Mouse (Mus musculus): ENCODE measurements around the gene Rab23. TPM values are rescaled to one million over a fixed set of nuclear protein-coding genes. Genes with fewer than 3 reads are reported as not detected.

The Rab23 gene
- polyA plus RNA-seq, 1 experiment from 2014 or later = 30.7 TPM

GRCm38 (mm10) chr1:33768091-33768787, 48.6 kb downstream of the Rab23 start:
- Histone ChIP-seq H3K4me2 (replicated peaks; ENCODE audit: low read depth, low read length) (no peak overlapping the region), H3K4me1 (ENCODE audit: control insufficient read depth, insufficient read depth, low read length) (no peaks in the 10 kb centered on the region), H3K27ac (ENCODE audit: low read depth, low read length) (no peak overlapping the region), H3K36me3 (ENCODE audit: control insufficient read depth, insufficient read depth, low read length) (peaks cover 44% of the 10 kb centered on the region), H3K9ac (ENCODE audit: low read depth, low read length) (no peak overlapping the region), H3K9me3 (ENCODE audit: control insufficient read depth, low read length) (no peaks in the 10 kb centered on the region), H3K27me3 (ENCODE audit: control insufficient read depth, insufficient read depth, low read length) (no peaks in the 10 kb centered on the region), H3K4me3 (ENCODE audit: low read length) (no peak overlapping the region)
- ATAC-seq (ENCODE audit: low FRiP score, low TSS enrichment) = no peak
- 91% methylated on average over 1 of the region's 1 CpGs for WGBS

GRCm38 (mm10) chr1:33768827-33769226, 49.1 kb downstream of the Rab23 start:
- Histone ChIP-seq H3K36me3 (ENCODE audit: control insufficient read depth, insufficient read depth, low read length) (peaks cover 44% of the 10 kb centered on the region), H3K9me3 (ENCODE audit: control insufficient read depth, low read length) (no peaks in the 10 kb centered on the region), H3K27me3 (ENCODE audit: control insufficient read depth, insufficient read depth, low read length) (no peaks in the 10 kb centered on the region), H3K4me3 (ENCODE audit: low read length) (no peak overlapping the region), H3K4me1 (ENCODE audit: control insufficient read depth, insufficient read depth, low read length) (no peaks in the 10 kb centered on the region), H3K9ac (ENCODE audit: low read depth, low read length) (no peak overlapping the region), H3K27ac (ENCODE audit: low read depth, low read length) (no peak overlapping the region), H3K4me2 (replicated peaks; ENCODE audit: low read depth, low read length) (no peak overlapping the region)
- 0 out of 2 replicates have a peak, but pooled peaks have one; percentile 35 for ATAC-seq (ENCODE audit: low FRiP score, low TSS enrichment)

GRCm38 (mm10) chr1:33771621-33772020, 51.9 kb downstream of the Rab23 start:
- 96% methylated on average over 10 of the region's 10 CpGs for WGBS

GRCm38 (mm10) chr1:33772106-33772505, 52.4 kb downstream of the Rab23 start:
- Histone ChIP-seq H3K9me3 (ENCODE audit: control insufficient read depth, low read length) (no peaks in the 10 kb centered on the region), H3K36me3 (ENCODE audit: control insufficient read depth, insufficient read depth, low read length) (peaks cover 52% of the 10 kb centered on the region)
- ATAC-seq (ENCODE audit: low FRiP score, low TSS enrichment) = no peak

More at GRCm38 (mm10) chr1:33771621-33772020, 51.9 kb downstream of the Rab23 start:
- Histone ChIP-seq H3K27me3 (ENCODE audit: control insufficient read depth, insufficient read depth, low read length) (no peaks in the 10 kb centered on the region), H3K4me1 (ENCODE audit: control insufficient read depth, insufficient read depth, low read length) (no peaks in the 10 kb centered on the region), H3K4me3 (ENCODE audit: low read length) (no peak overlapping the region), H3K4me2 (replicated peaks; ENCODE audit: low read depth, low read length) (no peak overlapping the region), H3K36me3 (ENCODE audit: control insufficient read depth, insufficient read depth, low read length) (peaks cover 47% of the 10 kb centered on the region), H3K9me3 (ENCODE audit: control insufficient read depth, low read length) (no peaks in the 10 kb centered on the region), H3K9ac (ENCODE audit: low read depth, low read length) (no peak overlapping the region), H3K27ac (ENCODE audit: low read depth, low read length) (no peak overlapping the region)
- ATAC-seq (ENCODE audit: low FRiP score, low TSS enrichment) = no peak

GRCm38 (mm10) chr1:33776175-33776611, 56.5 kb downstream of the Rab23 start:
- H3K36me3 ChIP-seq (ENCODE audit: control insufficient read depth, insufficient read depth, low read length) = peaks cover 41% of the 10 kb centered on the region
- no peaks in the 10 kb centered on the region for H3K4me1 ChIP-seq (ENCODE audit: control insufficient read depth, insufficient read depth, low read length)
- 91% methylated on average over 14 of the region's 14 CpGs for WGBS
- no peak for ATAC-seq (ENCODE audit: low FRiP score, low TSS enrichment)
- H3K9ac ChIP-seq (ENCODE audit: low read depth, low read length) = no peak overlapping the region
- no peak overlapping the region for H3K4me3 ChIP-seq (ENCODE audit: low read length)
- no peaks in the 10 kb centered on the region for H3K27me3 ChIP-seq (ENCODE audit: control insufficient read depth, insufficient read depth, low read length)
- H3K4me2 ChIP-seq (replicated peaks; ENCODE audit: low read depth, low read length) = no peak overlapping the region
- H3K27ac ChIP-seq (ENCODE audit: low read depth, low read length) = no peak overlapping the region
- no peaks in the 10 kb centered on the region for H3K9me3 ChIP-seq (ENCODE audit: control insufficient read depth, low read length)

More at GRCm38 (mm10) chr1:33772106-33772505, 52.4 kb downstream of the Rab23 start:
- Histone ChIP-seq H3K4me1 (ENCODE audit: control insufficient read depth, insufficient read depth, low read length) (no peaks in the 10 kb centered on the region), H3K4me2 (replicated peaks; ENCODE audit: low read depth, low read length) (no peak overlapping the region), H3K27ac (ENCODE audit: low read depth, low read length) (no peak overlapping the region), H3K27me3 (ENCODE audit: control insufficient read depth, insufficient read depth, low read length) (no peaks in the 10 kb centered on the region), H3K9ac (ENCODE audit: low read depth, low read length) (no peak overlapping the region), H3K4me3 (ENCODE audit: low read length) (no peak overlapping the region)
- 94% methylated on average over 9 of the region's 9 CpGs for WGBS

GRCm38 (mm10) chr1:33784561-33784960, 64.9 kb downstream of the Rab23 start:
- Histone ChIP-seq H3K27ac (ENCODE audit: low read depth, low read length) (no peak overlapping the region), H3K9ac (ENCODE audit: low read depth, low read length) (no peak overlapping the region), H3K4me2 (replicated peaks; ENCODE audit: low read depth, low read length) (no peak overlapping the region), H3K4me3 (ENCODE audit: low read length) (no peak overlapping the region), H3K27me3 (ENCODE audit: control insufficient read depth, insufficient read depth, low read length) (no peaks in the 10 kb centered on the region), H3K36me3 (ENCODE audit: control insufficient read depth, insufficient read depth, low read length) (peaks cover 12% of the 10 kb centered on the region; the same call in 1 of the 2 replicates), H3K9me3 (ENCODE audit: control insufficient read depth, low read length) (no peaks in the 10 kb centered on the region), H3K4me1 (ENCODE audit: control insufficient read depth, insufficient read depth, low read length) (no peaks in the 10 kb centered on the region)
- 98% methylated on average over 5 of the region's 5 CpGs for WGBS
- no peak for ATAC-seq (ENCODE audit: low FRiP score, low TSS enrichment)

GRCm38 (mm10) chr1:33788072-33788471, 68.4 kb downstream of the Rab23 start:
- no peak overlapping the region for H3K4me2 ChIP-seq (replicated peaks; ENCODE audit: low read depth, low read length)
- H3K27me3 ChIP-seq (ENCODE audit: control insufficient read depth, insufficient read depth, low read length) = no peaks in the 10 kb centered on the region
- ATAC-seq (ENCODE audit: low FRiP score, low TSS enrichment) = no peak
- no peaks in the 10 kb centered on the region for H3K4me1 ChIP-seq (ENCODE audit: control insufficient read depth, insufficient read depth, low read length)
- H3K4me3 ChIP-seq (ENCODE audit: low read length) = no peak overlapping the region
- H3K9ac ChIP-seq (ENCODE audit: low read depth, low read length) = no peak overlapping the region
- WGBS = 83% methylated on average over 5 of the region's 5 CpGs
- H3K36me3 ChIP-seq (ENCODE audit: control insufficient read depth, insufficient read depth, low read length) = peaks cover 5% of the 10 kb centered on the region; the same call in 1 of the 2 replicates
- H3K27ac ChIP-seq (ENCODE audit: low read depth, low read length) = no peak overlapping the region
- H3K9me3 ChIP-seq (ENCODE audit: control insufficient read depth, low read length) = no peaks in the 10 kb centered on the region

- H3K36me3 ChIP-seq (ENCODE audit: control insufficient read depth, insufficient read depth, low read length) = peaks cover 5% of the 10 kb centered on the region; the same call in 1 of the 2 replicates
- H3K27ac ChIP-seq (ENCODE audit: low read depth, low read length) = no peak overlapping the region
- no peak overlapping the region for H3K4me2 ChIP-seq (replicated peaks; ENCODE audit: low read depth, low read length)
- H3K9me3 ChIP-seq (ENCODE audit: control insufficient read depth, low read length) = no peaks in the 10 kb centered on the region
- no peaks in the 10 kb centered on the region for H3K4me1 ChIP-seq (ENCODE audit: control insufficient read depth, insufficient read depth, low read length)
- no peak for ATAC-seq (ENCODE audit: low FRiP score, low TSS enrichment)
- no peak overlapping the region for H3K4me3 ChIP-seq (ENCODE audit: low read length)
- no peak overlapping the region for H3K9ac ChIP-seq (ENCODE audit: low read depth, low read length)
- WGBS = 51% methylated on average over 3 of the region's 3 CpGs
- no peaks in the 10 kb centered on the region for H3K27me3 ChIP-seq (ENCODE audit: control insufficient read depth, insufficient read depth, low read length)
Measured at GRCm38 (mm10) chr1:33788493-33788892, 68.8 kb downstream of the Rab23 start.
